Mouse (Mus musculus) stomach, postnatal 0 days (tissue): Measurements from ENCODE around the gene Gm9821.

Source experiments
- CTCF ChIP-seq: IDR thresholded peaks from 2 replicates; pipeline ENCODE4 v1.5.1; 2016; ENCODE audit warnings: antibody characterized with exemption, low read depth, mild to moderate bottlenecking, moderate library complexity
- EP300 ChIP-seq: optimal IDR thresholded peaks from 2 replicates; pipeline ENCODE3; 2016; ENCODE audit warnings: antibody characterized with exemption

DNA sequence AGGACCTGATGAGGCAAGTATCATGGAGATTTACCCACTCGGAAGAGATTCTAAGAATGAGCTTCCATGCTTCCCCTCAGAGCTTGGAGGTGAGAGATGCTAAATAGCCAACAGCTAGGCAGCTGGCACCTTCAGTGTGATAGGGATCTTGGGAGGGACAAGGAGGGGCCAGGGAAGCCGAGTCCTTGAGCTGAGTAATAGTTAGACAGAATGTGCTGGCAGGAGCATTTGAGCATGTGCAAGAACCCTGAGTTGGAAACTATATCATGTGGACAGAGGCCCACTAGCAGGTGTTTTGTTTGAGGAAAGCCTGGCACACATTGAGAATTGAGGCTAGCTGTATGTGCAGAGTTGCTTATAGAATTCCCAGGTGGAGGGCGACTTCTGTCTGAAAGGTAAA lies 32.9 kb upstream of the Gm9821 start:
- TF ChIP-seq EP300 (no peak), CTCF (no peak)
